Mouse (Mus musculus): ENCODE data around the gene Nabp1.
"Not testable (repeated sequence)": the region's sequence is repeated elsewhere in the genome, so short reads cannot be mapped to it uniquely, and the experiment has no call there.

Nabp1 gene

GRCm38 (mm10) chr1:51480386-51480785 is 2.2 kb upstream of the Nabp1 start:
- DNase-seq: no peak

- DNase-seq: no peak
Observed at GRCm38 (mm10) chr1:51479691-51480090, 1.5 kb upstream of the Nabp1 start.

GRCm38 (mm10) chr1:51479027-51479329 is 753 bp upstream of the Nabp1 start:
- DNase-seq: no peak

- no peak for DNase-seq
Observed at GRCm38 (mm10) chr1:51477656-51478081, 556 bp downstream of the Nabp1 start.

- DNase-seq: no peak
Observed at GRCm38 (mm10) chr1:51476405-51476804, 1.8 kb downstream of the Nabp1 start.

- DNase-seq: no peak
Observed at GRCm38 (mm10) chr1:51468077-51468476, 10.1 kb downstream of the Nabp1 start.

- DNase-seq: no peak
Observed at GRCm38 (mm10) chr1:51467181-51467580, 11.0 kb downstream of the Nabp1 start.

GRCm38 (mm10) chr1:51466385-51466784 is 11.8 kb downstream of the Nabp1 start:
- no peak for DNase-seq

- no peak for DNase-seq
Observed at GRCm38 (mm10) chr1:51465285-51465684, 12.9 kb downstream of the Nabp1 start.

GRCm38 (mm10) chr1:51463038-51463437 is 15.2 kb downstream of the Nabp1 start:
- no peak for DNase-seq

GRCm38 (mm10) chr1:51458731-51459450 is 19.3 kb downstream of the Nabp1 start:
- no peak for DNase-seq

GRCm38 (mm10) chr1:51458089-51458488 is 20.1 kb downstream of the Nabp1 start:
- DNase-seq: no peak

- no peak for DNase-seq
Observed at GRCm38 (mm10) chr1:51457249-51457648, 21.0 kb downstream of the Nabp1 start.

- no peak for DNase-seq
Observed at GRCm38 (mm10) chr1:51448789-51449188, 29.4 kb downstream of the Nabp1 start.

- peak; percentile 41 for DNase-seq
Observed at GRCm38 (mm10) chr1:51445854-51446460, 32.3 kb downstream of the Nabp1 start.

- DNase-seq: no peak
Observed at GRCm38 (mm10) chr1:51445161-51445853, 32.9 kb downstream of the Nabp1 start.

- no peak for DNase-seq
Observed at GRCm38 (mm10) chr1:51429775-51430174, 48.5 kb downstream of the Nabp1 start.

GRCm38 (mm10) chr1:51426298-51426697 is 51.9 kb downstream of the Nabp1 start:
- DNase-seq: no peak

GRCm38 (mm10) chr1:51421029-51421428 is 57.2 kb downstream of the Nabp1 start:
- not testable (repeated sequence) for DNase-seq

- no peak for DNase-seq
Observed at GRCm38 (mm10) chr1:51418753-51419152, 59.5 kb downstream of the Nabp1 start.
